Mouse (Mus musculus) lung, adult 2 months (tissue): Measurements from ENCODE around the gene Eif5a.

ENCODE experiments used
- CTCF ChIP-seq: fragments of 200-500 bp; IDR thresholded peaks from 2 replicates; pipeline ENCODE4 v1.5.1; 2011; ENCODE audit warnings: mild to moderate bottlenecking, low read length, control low read depth; ENCODE audit not compliant: insufficient read depth
- POLR2A ChIP-seq: fragments of 200-500 bp; IDR thresholded peaks from 2 replicates; pipeline ENCODE4 v1.6.1; 2011; ENCODE audit warnings: low read depth, mild to moderate bottlenecking, control low read depth, low read length, borderline replicate concordance; ENCODE audit errors: extremely low read depth

DNA sequence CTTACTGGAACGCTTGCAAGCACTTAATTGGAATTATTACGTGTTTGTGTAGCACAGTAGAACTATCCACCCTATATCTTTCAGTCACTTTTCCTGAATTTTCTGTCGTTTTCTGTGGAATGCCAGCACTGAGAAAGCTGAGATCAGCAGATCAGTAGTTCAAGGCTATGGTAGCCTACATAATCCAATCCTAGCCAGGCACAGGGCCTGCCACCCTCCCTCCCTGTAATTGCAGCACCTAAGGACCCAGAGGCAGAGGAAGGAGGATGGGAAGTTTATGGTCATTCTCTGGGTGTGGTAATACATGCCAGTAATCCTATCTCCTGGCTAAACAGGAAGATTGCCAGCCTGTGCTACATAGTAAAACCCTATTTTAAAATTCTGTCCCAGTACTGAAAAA, 1.0 kb upstream of the Eif5a start:
- no peak for TF ChIP-seq CTCF
- no peak for TF ChIP-seq POLR2A
